Mouse (Mus musculus) retina, postnatal 7 days (tissue): ENCODE data around the gene Gm20388.

Source experiments
- DNase-seq: peaks from one replicate; pipeline ENCODE4 v3.0.0-alpha.2; 2012; ENCODE audit warnings: low read depth, low spot score

Gene Gm20388

GRCm38 (mm10) chr8:122636803-122637175 lies 2726.1 kb downstream of the Gm20388 start:
- no peak for DNase-seq

GRCm38 (mm10) chr8:122637230-122637629 lies 2726.6 kb downstream of the Gm20388 start:
- no peak for DNase-seq

- DNase-seq = no peak
Observed at GRCm38 (mm10) chr8:122638601-122639000, 2728.0 kb downstream of the Gm20388 start.

GRCm38 (mm10) chr8:122639521-122640248 lies 2729.0 kb downstream of the Gm20388 start:
- DNase-seq = no peak

- DNase-seq = no peak
Observed at GRCm38 (mm10) chr8:122640825-122641224, 2730.2 kb downstream of the Gm20388 start.

- DNase-seq = no peak
Observed at GRCm38 (mm10) chr8:122641406-122641805, 2730.8 kb downstream of the Gm20388 start.

- no peak for DNase-seq
Observed at GRCm38 (mm10) chr8:122642071-122642470, 2731.4 kb downstream of the Gm20388 start.

- no peak for DNase-seq
Observed at GRCm38 (mm10) chr8:122644175-122644954, 2733.7 kb downstream of the Gm20388 start.

GRCm38 (mm10) chr8:122646337-122646736 lies 2735.7 kb downstream of the Gm20388 start:
- DNase-seq = no peak

GRCm38 (mm10) chr8:122648192-122648970 lies 2737.7 kb downstream of the Gm20388 start:
- DNase-seq = no peak

- no peak for DNase-seq
Observed at GRCm38 (mm10) chr8:122651326-122651921, 2740.8 kb downstream of the Gm20388 start.

- no peak for DNase-seq
Observed at GRCm38 (mm10) chr8:122652643-122653042, 2742.0 kb downstream of the Gm20388 start.

- no peak for DNase-seq
Observed at GRCm38 (mm10) chr8:122654768-122655167, 2744.1 kb downstream of the Gm20388 start.

GRCm38 (mm10) chr8:122656056-122656999 lies 2745.7 kb downstream of the Gm20388 start:
- no peak for DNase-seq

GRCm38 (mm10) chr8:122658149-122658806 lies 2747.6 kb downstream of the Gm20388 start:
- DNase-seq = no peak

- no peak for DNase-seq
Observed at GRCm38 (mm10) chr8:122658807-122659160, 2748.1 kb downstream of the Gm20388 start.

- no peak for DNase-seq
Observed at GRCm38 (mm10) chr8:122660022-122660421, 2749.4 kb downstream of the Gm20388 start.

- DNase-seq = no peak
Observed at GRCm38 (mm10) chr8:122661138-122661537, 2750.5 kb downstream of the Gm20388 start.

GRCm38 (mm10) chr8:122661894-122662293 lies 2751.3 kb downstream of the Gm20388 start:
- DNase-seq = no peak

- DNase-seq = no peak
Observed at GRCm38 (mm10) chr8:122663106-122663505, 2752.5 kb downstream of the Gm20388 start.
